Mouse (Mus musculus): ENCODE results near the gene Eef1a1. TPM values are rescaled to one million over a fixed set of nuclear protein-coding genes. Genes with fewer than 3 reads are reported as not detected.

The Eef1a1 gene
- total RNA-seq, 2 experiments from 2014 or later = 3,010 to 3,306 TPM

- no peak for DNase-seq (ENCODE audit: extremely low spot score in 1 of 2, low spot score in 1 of 2)
Measured at GRCm38 (mm10) chr9:78429551-78429950, 59.4 kb downstream of the Eef1a1 start.

- no peak for DNase-seq (ENCODE audit: extremely low spot score in 1 of 2, low spot score in 1 of 2)
Measured at GRCm38 (mm10) chr9:78428870-78429432, 60.0 kb downstream of the Eef1a1 start.

Small RNA genes lying within 50 kb of the gene (microRNA-seq; reads per million reads assigned to microRNA genes)
- 0 reads per million in 2 experiments for gene Gm26377

Other genes with a start within 250 kb of the Eef1a1 start
- not detected for gene Gm3776, start 232.0 kb downstream of the Eef1a1 start, total RNA-seq (2021)
- gene Gm10639, start 199.2 kb downstream of the Eef1a1 start, total RNA-seq (2021) = not detected
- not detected for gene Omt2a, start 174.4 kb downstream of the Eef1a1 start, total RNA-seq (2021)
- not detected for gene Omt2b, start 161.6 kb downstream of the Eef1a1 start, total RNA-seq (2021)
- gene Gsta2, start 133.4 kb downstream of the Eef1a1 start, total RNA-seq (2021) = not detected
- gene Dppa5a, start 121.0 kb downstream of the Eef1a1 start, total RNA-seq (2021) = not detected
- gene Ooep, start 110.4 kb downstream of the Eef1a1 start, total RNA-seq (2021) = not detected
- gene Ddx43, start 93.4 kb downstream of the Eef1a1 start, total RNA-seq (2021) = under 1 TPM in 1 of 2 experiments, not detected in 1; 0.16 TPM
- gene Cgas, start 45.9 kb downstream of the Eef1a1 start, total RNA-seq (2021) = 1 to 10 TPM in 1 of 2 experiments, under 1 TPM in 1; 0.74 to 1.2 TPM
- 10 to 100 TPM; 20.6 to 23.7 TPM for gene Mto1, start 40.9 kb downstream of the Eef1a1 start, total RNA-seq (2021)
- 1 to 10 TPM in 1 of 2 experiments, under 1 TPM in 1; 0.89 to 1.1 TPM for gene Gm17324, start 40.4 kb downstream of the Eef1a1 start, total RNA-seq (2021)
- gene Slc17a5, start 98.9 kb upstream of the Eef1a1 start, total RNA-seq (2021) = 10 to 100 TPM; 18.8 to 20.7 TPM
- gene Cd109, start 126.4 kb upstream of the Eef1a1 start, total RNA-seq (2021) = 1 to 10 TPM; 3.8 to 4.6 TPM

Data from layer of hippocampus, postnatal 25 days (tissue).